Mouse (Mus musculus): Measurements from ENCODE around the gene Il9r.
"Not testable (repeated sequence)": the region's sequence is repeated elsewhere in the genome, so short reads cannot be mapped to it uniquely, and the experiment has no call there.

The Il9r gene

DNA sequence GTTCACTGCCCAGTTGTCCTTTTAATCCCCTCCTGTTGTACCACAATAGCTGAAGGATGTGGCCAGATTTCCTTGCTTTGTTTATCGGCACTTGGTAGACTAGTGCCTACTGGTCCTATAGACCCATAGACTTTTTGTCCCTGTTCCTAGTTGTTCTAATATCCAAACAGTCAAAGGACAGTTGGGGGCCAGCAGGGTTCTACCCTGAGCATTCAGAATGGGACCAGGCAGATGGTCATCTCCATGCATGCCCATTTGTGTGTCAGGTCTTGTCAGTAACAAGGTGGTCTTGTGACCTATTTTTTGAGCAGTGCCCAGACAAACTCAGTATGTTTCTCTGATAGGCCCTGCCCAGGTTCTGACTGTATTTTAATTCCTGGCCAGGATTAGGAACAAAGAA is 27.0 kb upstream of the Il9r start:
- in situ Hi-C loops (cut with MseI, MboI): no loop called here

DNA sequence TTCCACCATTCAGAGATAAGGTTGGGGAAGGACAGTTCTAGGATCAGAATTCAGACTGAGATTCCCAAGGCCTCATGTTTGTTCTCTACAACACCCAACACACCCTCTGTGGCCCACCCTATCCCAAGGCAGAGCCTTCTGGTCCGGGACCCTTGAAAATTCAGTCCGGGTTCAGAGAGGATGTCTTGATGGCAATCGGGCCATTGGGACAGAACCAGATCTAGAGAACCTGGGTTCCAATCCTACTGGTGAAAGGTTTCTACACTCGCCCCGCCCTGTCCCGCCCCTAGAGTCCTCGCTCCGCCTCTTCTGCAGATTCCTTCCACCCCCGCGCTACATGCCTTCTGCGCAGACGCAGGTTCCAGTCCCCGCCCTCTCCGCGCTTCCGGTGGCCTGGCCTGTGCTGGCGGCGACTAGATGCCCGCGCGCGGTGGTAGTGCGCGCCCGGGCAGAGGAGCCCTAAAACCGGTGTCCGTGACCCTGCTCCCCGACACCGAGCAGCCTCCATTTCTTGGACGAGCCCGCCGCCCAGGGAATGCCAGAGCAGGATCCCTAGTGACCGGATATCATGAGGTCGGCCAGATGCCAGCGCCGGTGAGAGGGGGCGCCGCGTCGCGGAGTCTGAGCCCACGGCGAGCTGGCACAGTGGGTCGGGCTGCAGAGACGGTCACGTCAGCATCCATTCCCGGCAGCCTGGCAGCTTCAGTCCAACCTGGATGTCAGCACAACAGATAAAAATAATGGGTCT is 26.2 kb upstream of the Il9r start, which contains the start of gene Mpg:
Gene Mpg, plus strand, starts transcription at position 382 of the 748 bp plus-strand sequence.
- in situ Hi-C loops (cut with MseI, MboI): no loop called here

DNA sequence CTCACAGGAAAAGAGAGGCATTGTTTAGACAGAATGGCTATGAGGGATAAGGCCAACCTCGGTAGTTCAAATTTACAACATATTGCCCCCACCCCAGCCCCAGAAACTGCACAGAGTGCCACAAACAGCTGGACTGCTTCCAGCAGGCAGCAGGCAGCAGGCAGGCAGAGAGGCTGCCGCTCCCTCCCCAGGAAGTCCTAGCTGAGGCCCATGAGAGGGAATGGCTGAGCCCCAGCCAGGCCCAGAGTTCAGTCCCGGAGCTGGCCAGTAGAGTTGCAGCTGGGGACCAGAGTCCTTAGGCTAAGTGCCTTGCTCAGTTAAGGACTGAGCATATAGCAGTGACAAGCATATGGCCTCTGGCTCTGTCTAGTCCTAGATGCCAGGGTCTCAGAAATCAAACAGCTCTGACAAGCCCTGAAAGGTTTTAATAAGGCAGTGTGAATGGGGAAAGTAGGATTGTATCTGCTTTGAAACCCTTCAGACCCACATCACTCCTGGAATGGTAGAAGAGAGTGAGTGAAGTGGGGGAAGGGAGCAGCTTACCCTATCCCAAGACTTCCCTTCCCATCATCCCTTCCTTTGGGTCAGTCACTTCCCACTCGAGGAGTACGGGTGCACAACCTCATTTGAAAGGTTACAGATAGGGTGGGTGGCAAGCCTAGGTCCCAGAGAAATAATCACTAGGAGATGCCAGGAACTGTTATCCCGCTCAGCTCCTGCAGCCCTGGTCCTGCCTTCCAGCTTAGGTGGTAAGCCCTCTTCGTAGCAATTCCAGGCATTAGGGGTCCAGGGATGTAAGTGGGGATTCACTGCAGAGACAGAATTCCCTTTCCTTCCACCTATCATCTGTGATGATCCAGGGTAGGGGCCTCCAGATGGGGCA is 25.4 kb upstream of the Il9r start:
- in situ Hi-C loops (cut with MseI, MboI): no loop called here

DNA sequence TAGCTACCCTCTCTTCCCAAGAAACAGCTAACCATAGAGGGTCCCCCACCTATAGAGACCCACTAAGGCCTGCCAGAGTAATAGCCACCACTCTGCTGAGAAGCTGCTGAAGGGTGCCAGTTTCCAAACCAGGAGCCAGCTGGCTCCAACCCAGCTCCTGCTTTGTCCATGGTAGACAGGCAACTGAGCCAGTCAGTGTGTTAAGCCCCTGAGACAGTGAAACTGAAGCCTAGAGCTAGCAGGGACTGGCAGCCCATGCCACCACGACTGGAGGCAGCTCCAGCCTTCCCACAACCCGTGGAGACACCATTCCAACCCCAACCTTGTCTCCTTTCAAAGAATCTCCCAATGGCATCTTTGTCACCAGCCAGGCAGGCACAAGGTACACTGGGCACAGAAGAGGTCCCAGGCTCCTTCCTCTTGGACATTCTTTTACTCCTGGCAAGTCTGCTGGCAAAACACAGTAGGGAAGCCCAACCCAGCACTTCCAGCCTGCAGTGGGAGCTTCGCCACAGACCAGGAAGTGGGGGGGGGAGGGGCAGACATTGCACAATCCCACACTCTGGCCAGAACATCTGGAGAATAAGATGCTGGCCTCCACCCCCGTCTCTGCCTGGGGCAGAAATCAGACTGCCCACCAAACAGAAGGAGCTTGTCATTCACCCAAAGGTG is 24.5 kb upstream of the Il9r start:
- in situ Hi-C loops (cut with MseI, MboI): no loop called here

DNA sequence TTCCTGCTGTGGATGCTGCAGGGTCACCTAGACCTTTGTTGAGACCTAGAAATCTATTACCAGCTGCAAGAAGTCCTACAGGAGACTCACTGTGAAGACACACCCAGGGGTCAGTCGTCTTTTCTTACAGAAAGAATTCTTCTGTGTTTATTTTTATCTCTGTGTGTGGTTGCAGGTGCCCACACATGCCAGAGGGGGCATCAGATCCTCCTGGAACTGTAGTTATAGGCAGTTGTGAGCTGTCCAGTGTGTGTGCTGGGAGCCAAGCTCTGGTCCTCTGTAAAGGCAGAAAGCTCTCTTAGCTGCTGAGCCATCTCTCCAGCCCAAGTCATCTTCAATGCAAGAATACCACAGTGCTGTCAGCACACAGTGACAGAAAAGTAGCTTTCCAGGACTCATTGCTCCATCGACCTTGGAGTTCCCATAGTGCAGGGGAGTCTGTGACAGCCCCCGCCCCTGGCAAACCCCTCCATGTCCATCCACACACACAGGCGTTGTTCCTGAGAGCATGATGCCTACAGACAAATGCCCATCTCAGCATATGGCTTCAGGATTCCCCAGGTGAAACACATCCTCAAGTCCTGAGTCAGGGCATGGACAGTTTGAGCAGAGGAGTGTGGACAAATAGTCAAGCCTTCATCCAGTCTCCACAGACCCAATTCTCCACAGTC is 23.4 kb upstream of the Il9r start:
- in situ Hi-C loops (cut with MseI, MboI): no loop called here

DNA sequence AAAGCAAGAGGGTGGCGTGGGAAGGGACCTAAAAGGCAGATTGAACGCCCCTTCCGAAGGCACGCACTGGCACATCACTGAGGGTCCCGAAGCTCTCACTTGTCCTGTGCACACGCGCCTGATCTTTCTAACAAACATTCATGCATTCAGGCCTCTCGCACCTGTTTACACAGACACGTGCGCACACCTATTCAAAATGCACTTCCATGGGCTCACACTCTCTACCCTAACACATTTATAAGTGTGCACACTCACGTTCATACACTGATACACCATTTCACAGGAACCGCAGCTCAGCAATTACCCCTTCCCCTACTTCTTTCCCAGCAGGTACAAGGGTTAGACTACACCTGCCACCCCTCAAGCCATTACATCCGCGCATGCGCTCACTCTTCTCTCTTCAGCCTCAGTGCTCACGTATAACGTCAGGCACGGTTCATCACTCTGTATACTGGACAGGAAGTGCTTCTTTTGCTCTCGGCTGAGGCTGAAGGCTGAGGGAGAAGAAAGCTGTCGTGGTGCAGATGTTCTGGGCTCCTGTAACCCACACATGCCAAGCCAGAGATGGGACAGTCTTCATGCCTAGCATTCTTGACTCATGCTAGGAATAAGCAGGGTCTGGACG is 22.6 kb upstream of the Il9r start:
- in situ Hi-C loops (cut with MseI, MboI): no loop called here

DNA sequence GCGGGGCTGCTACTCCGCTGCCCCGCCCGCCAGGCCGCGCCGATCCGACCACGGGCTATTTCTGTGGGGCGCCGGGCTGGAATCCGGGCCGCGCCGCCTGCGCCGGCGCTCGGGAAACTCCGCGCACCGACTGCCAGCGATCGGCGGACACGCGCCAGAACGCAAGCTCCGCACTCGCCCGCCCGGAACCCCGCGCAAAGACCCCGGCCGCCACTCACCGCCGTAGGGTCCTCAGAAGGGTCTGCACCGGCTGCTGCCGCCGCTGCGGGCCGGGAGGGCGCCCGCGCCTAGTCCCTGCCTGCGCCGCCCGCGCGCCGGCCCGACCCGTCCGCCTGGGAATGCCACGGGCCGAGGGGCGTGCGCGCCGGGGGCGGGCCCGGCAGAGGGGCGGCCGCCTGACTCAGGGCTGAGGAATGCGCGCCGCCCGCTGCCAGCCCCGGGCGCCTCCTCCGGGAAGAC is 21.9 kb upstream of the Il9r start, which contains the start of gene Rhbdf1:
Gene Rhbdf1, minus strand, starts transcription at position 350 of the 459 bp plus-strand sequence.
- in situ Hi-C loops (cut with MseI, MboI): no loop called here

DNA sequence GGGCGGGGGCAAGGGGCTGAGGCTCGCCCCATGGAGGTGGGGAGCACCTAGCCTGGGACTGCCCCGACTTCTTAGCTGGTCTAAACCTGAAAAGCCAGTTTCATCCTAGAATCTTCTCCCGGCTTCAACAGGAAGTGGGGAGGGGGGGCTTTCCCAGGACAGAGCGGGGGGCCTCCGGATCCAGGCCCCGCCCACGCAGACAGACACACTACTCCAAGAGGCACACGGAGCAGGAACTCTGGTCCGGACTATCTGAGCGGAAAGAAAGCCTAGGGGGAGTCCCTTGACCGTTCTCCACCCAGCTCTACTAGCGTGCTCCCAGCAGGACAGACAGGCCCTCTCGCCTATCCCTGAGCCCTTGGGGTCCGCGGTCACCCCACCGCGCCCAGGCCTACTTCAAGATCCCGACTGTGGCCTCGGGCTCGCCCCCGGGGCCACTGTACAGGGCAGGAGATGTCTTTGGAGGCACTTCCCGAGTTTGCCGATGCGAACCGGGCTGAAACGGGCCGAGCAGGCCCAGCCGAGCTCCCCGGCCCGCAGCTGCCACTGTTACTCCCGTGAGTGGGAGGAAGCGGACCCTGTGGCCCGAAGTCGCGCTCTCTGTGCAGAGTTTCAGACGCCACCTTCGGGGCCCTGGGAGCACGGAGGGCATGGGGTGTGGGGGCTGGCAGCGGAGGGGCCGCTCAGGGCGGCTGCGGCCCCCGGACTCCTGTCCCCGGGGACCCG is 21.3 kb upstream of the Il9r start:
- in situ Hi-C loops (cut with MseI, MboI): no loop called here

DNA sequence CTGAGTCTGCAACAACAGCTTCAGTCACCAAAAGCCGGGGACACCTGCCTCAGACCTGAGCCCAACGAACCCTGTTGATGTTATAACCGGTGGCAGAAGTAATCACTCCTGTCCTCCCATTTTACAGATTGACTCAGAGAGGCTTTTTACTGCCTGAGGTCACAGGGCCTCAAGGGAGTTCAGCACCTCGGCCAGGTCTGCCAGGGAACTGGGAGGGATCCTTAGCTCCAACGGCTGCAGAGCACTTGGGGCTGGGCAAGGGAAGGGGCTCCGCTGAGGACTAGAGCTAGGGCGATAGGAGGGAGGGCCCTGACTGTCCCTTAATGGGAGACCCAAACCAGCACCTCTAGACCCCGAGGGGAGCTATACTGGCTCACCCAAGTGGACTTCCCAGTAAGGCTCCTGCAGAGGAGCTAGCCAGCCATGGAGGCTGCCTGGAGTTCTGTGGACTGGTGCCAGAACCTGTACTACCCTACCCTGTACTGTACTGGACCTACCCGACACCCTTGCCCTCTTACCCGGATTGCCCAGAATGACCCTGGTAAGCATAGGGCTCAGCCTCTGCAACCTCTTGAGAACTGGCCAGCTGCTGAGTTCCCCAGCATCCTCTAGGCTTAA is 20.6 kb upstream of the Il9r start:
- in situ Hi-C loops (cut with MseI, MboI): no loop called here

DNA sequence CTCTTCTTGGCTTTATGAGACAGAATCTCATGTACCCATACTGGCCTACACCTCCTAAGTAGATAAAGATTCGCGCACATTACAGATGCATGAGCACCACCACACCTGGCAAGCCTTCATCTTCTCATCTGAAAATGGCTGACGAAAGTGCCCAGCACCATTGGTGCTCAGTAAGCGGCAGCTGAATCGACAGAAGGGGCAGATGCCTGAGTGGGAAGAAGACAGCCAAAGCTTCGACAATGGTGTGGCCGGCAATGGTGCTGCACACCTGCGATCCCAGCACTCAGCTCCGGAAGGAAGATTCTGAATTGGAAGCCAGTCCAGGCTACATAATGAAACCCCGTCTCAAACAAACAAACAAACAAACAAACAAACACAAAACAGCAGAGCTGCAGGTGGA is 19.2 kb upstream of the Il9r start:
- in situ Hi-C loops (cut with MseI, MboI): no loop called here

DNA sequence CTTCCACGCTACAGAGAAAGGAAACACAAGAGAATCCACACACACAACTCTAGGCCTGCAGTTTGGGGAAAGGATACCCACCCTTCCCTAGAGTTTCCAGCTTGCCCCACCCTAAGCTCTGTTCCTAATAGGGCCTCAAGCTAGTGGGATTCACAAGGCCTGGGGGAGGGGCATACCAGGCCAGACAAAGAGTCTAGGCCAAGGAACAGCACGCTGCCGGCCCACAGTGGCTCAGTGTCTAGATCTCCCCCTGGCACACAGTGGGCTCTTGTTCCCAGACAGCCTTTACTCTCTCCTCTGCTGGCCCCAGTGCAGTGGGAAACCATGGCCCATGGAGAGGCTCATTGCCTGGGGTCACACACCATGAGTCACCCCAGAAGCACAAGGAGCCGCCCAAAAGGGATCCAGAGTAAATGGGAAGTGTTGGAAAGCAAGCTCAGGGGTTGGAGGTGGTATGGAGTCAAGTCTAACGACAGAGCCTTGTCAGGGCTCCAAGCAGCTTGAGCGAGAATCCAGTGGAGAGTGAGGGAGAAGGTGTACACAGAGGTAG is 18.5 kb upstream of the Il9r start:
- in situ Hi-C loops (cut with MseI, MboI): no loop called here

DNA sequence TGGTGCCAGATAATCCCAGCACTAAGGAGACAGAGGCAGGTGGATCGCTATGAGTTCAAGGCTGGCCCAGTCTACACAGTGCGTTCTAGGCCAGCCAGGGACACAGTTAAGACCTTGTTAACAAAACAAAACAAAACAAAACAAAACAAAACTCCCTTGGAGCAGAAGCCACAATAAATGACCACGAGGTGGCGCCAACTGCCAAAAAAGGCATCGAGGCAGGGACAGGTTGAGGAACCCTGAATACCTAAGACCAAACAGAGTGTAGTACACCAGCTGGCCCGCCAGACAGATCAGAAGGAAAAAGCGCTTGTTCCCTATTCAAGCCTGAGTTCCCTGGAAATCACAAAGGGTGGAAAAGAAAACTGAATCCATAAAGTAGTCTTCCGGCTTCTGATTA is 16.8 kb upstream of the Il9r start:
- in situ Hi-C loops (cut with MseI, MboI): no loop called here

DNA sequence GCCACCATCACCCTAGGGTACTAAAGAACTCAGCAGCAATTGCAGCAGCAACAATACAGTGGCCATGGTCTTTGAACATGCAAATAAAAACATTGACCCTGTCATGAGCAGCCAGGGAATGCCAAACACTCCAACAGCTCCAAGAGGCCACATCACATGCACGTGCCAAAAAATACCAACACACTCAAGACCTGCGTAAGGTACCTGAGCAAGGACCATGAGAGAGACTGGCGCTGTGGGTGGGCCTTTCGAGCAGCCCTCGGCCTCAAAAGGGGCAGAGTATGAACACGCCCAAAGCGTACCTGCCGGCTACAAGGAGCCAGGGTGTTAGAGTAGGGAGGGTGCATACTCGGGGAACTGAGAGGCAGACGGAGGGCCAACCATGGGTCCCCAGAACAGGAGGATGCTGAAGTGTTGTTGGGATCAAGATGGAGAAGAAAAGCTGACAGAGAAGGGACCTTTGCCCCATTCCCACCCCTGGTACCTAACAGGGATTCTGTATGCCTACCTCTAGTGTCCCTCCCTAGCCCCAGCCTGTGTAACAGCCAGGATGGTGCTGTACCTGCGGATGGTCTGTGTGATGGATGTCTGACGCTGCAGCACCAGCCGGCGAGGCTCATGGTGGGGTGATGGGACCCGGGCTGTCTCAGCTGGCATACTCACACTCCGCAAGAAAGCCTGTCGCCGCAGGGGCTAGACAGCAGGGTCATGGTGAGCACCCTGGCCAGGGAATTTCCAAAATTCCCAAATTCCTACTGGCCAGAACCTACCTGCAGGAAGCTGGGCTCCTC is 15.5 kb upstream of the Il9r start:
- in situ Hi-C loops (cut with MseI, MboI): no loop called here

DNA sequence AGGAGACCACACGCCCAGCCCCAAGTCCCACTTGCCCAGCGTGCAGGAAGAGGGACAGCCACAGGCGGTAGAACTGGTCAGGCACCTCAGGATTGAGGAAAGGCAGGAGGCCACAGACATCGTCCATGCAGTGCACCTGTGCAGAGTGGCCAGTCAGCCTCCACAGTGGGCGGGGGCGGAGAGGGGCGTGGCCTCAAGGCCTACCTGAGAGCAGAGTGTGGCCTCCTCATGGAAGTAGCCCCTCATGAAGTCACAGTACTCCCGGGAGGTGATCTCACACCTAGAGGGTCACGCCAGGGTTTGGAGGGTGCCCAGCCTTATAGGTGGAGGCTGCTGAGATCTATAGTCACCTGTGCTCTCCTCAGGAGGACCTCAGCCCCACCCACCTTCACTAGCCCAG is 10.5 kb upstream of the Il9r start:
- in situ Hi-C loops (cut with MseI, MboI): no loop called here

DNA sequence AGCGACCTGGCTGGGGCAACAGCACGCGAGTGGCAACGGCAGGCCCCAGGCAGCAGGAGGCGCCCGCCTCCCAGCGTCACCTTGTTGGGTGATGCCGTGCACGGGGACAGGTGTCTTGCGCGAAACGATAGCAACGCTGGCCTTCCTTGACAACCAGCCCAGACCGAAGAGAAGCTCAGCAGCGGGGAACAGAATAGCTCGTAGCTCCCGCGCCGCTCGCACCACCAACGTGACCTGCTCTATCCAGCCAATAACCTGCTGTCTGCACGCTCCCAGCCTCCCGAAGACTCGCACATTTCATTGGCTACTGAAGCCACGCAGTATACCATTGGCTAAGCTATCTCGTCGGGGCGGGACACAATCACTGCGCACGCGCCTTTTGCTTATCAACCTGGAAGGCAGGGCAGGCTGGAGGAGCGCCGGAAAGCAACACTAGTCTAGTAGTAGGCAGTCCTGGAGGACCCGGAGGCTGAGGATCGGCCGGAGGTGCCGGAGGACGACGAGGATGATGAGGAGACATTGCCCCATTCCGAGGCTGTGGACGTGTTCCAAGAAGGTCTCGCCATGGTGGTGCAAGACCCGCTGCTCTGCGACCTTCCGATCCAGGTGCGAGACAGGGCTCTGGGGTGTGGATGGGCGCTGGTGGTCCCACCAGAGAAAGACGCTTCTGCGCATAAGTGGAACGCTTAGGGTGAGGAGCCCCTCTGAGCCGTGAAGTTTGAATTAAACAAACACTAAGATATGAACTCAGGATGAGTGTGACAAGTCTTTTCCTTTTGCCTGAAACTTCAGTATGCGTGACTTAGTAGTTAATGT is 5.2 kb upstream of the Il9r start, which contains the start of gene Snrnp25:
Gene Snrnp25, plus strand, starts transcription at position 358 of the 816 bp plus-strand sequence.
- in situ Hi-C loops (cut with MseI, MboI): no loop called here

DNA sequence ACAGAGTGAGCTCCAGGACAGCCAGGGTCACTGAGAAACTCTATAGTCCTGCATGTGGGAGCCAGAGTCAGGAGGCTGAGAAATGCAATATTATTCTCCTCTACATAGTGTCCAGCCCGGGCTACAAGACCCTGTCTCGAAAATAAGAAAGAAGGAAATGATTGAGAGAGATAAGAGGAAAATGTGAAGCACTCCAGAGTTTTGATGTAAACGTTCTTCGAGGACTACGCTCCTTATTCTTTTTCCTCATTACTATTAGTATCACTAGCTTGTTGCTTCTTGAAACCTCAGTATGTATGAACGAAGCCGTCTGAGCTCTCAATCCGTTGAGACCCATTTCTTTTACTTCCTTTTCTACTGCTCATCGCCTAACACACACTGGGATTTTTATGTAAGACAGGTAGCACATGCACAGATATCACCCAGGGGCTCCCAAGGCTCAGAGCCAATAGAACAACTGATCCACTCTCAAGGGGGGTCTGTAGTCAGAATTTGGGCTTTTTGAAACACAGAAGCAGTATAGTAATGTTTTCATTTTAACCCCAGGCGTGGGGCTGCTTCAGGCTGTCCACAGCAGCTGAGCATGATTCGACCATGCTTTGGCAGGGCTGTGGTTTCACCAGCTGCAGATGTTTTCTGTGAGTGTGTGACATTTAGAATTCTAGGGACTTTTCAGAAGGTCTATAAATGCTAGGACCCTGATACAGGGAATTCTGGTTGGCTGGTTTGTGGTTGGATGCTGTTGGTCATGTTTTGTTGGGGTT is 2.0 kb upstream of the Il9r start:
- in situ Hi-C loops (cut with MseI, MboI): no loop called here

DNA sequence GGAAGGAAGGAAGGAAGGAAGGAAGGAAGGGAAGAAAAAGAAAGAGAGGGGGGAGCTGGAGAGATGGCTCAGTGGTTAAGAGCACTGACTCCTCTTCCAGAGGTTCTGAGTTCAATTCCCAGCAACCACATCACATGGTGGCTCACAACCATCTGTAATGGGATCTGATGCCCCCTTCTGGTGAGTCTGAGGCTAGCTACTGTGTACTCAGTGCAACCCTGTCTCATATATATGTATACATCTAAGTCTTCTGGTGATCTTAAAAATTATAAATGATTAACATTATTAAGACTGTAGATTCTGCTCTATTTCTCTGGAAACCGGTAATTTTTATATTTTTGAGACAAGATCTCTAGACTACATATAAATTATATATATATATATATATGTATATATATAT is 913 bp upstream of the Il9r start:
- in situ Hi-C loops (cut with MseI, MboI): not testable (repeated sequence)

Data from mouse trophoblast stem cell (cell line).